10 mouse cellular contexts compared by ENCODE assay signal in genomic region chr12:34051112-34051511, GRCm38 (mm10).
DNase-seq lines count a peak whose midpoint lies in the region; ATAC-seq and TF ChIP-seq lines count a peak whose summit lies in the region.
"Had no signal": no experiment of that assay in that cellular context is flagged by ENCODE, and none has a peak within 500 bp of the region (broad histone marks: within the 10 kb centered on the region; RNA-seq: fewer than 3 reads in every experiment).

No protein-coding gene starts in this region.

- H3K9me3 ChIP-seq in ES-E14 (ENCODE audit: control insufficient read depth, insufficient read depth, low read depth, low read length): no peaks in the 10 kb centered on the region
- no peaks in the 10 kb centered on the region for H3K9me3 ChIP-seq in lung, postnatal 0 days (ENCODE audit: low read length)
- H3K9me3 ChIP-seq: megakaryocyte, embryonic 14.5 days had no signal

- WGBS in lung, postnatal 0 days: 55% methylated on average over 7 of the region's 7 CpGs

- no peak overlapping the region for H3K9ac ChIP-seq in ES-E14 (ENCODE audit: insufficient read depth, low read depth, low read length, poor library complexity, severe bottlenecking)
- no peak overlapping the region for H3K9ac ChIP-seq in lung, postnatal 0 days (replicated peaks; ENCODE audit: low read depth)

- TF ChIP-seq CTCF in lung, postnatal 0 days (IDR thresholded peaks at IDR 0.05): peak; percentile 46

- in situ Hi-C loops in ES-E14 (cut with MboI; ENCODE audit: low sequenced_read_pairs in 2 of 2, unreplicated experiment in 2 of 2): no loop called here

- no peaks in the 10 kb centered on the region for H3K4me1 ChIP-seq in ES-E14 (ENCODE audit: control insufficient read depth in 2 of 2, insufficient read depth in 2 of 2, low read length in 2 of 2, poor library complexity in 1 of 2)
- H3K4me1 ChIP-seq in lung, postnatal 0 days (ENCODE audit: insufficient read depth, low read depth, low read length): no peaks in the 10 kb centered on the region
- H3K4me1 ChIP-seq: megakaryocyte, embryonic 14.5 days had no signal

- H3K4me3 ChIP-seq in ES-E14 (ENCODE audit: insufficient read depth in 1 of 2, low read depth in 1 of 2, low read length in 2 of 2, poor library complexity in 1 of 2, severe bottlenecking in 1 of 2): no peak overlapping the region
- H3K4me3 ChIP-seq in lung, postnatal 0 days (ENCODE audit: low read depth, low read length): no peak overlapping the region
- H3K4me3 ChIP-seq: megakaryocyte, embryonic 14.5 days had no signal

- peak; percentile 40 for DNase-seq in CD4-positive, CD25-positive, alpha-beta regulatory T cell, adult 2 months (ENCODE audit: low read depth, low spot score)
- DNase-seq in kidney, postnatal 14 days: peak; percentile 6
- DNase-seq in kidney, adult 8-10 months: no peak
- DNase-seq in ES-E14 (ENCODE audit: low read depth, low spot score): peak; percentile 30
- no peak for DNase-seq in lung, postnatal 0 days (ENCODE audit: low spot score)
- no peak for DNase-seq in gastrocnemius, postnatal 14 days
- no peak for DNase-seq in layer of hippocampus, adult 9-11 months
- DNase-seq: right cerebral cortex, postnatal 25 days had no signal

- H3K4me2 ChIP-seq in lung, postnatal 0 days (replicated peaks; ENCODE audit: low read depth, low read length): no peak overlapping the region

- H3K36me3 ChIP-seq in ES-E14 (ENCODE audit: control insufficient read depth, insufficient read depth, low read length, poor library complexity, severe bottlenecking): no peaks in the 10 kb centered on the region
- H3K36me3 ChIP-seq in lung, postnatal 0 days (ENCODE audit: insufficient read depth, low read length): no peaks in the 10 kb centered on the region

- H3K27me3 ChIP-seq in lung, postnatal 0 days (replicated peaks; ENCODE audit: insufficient read depth, low read length): no peaks in the 10 kb centered on the region
- H3K27me3 ChIP-seq: megakaryocyte, embryonic 14.5 days had no signal

- no peak overlapping the region for H3K27ac ChIP-seq in ES-E14 (ENCODE audit: insufficient read depth, low read depth, low read length, poor library complexity, severe bottlenecking)
- no peak overlapping the region for H3K27ac ChIP-seq in lung, postnatal 0 days (ENCODE audit: low read length)

- no peak for ATAC-seq in CD4-positive, CD25-positive, alpha-beta regulatory T cell, adult 4 months
- no peak for ATAC-seq in lung, postnatal 0 days

- TF ChIP-seq EP300 in lung, postnatal 0 days (IDR thresholded peaks at IDR 0.05): no peak

- intact Hi-C loops in gastrocnemius, postnatal 14 days (cut with DNase I; ENCODE audit: low total_unique reads): no loop called here

TF ChIP-seq in ES-E14, 5 proteins besides CTCF, POLR2A, EP300 and RAD21:
- TF ChIP-seq CHD2 (IDR thresholded peaks at IDR 0.05; ENCODE audit: low read depth, low read length) (no peak), HCFC1 (IDR thresholded peaks at IDR 0.05; ENCODE audit: borderline replicate concordance, insufficient read depth, low read length) (no peak)
TF ChIP-seq in ES-E14: peak in this region for 0.

Comparison
In these comparisons a context has a peak if more than half of its experiments do, and no peak if none do; other contexts are left out.
1. DNase-seq: peak in CD4-positive, CD25-positive, alpha-beta regulatory T cell, adult 2 months (single experiment), kidney, postnatal 14 days (single experiment) and ES-E14 (single experiment); none in kidney, adult 8-10 months (0 of 2), lung, postnatal 0 days (single experiment), gastrocnemius, postnatal 14 days (single experiment) and layer of hippocampus, adult 9-11 months (single experiment).